Mouse (Mus musculus) heart, adult 2 months (tissue): ENCODE results near the gene Gpr141. TPM values are rescaled to one million over a fixed set of nuclear protein-coding genes. Genes with fewer than 3 reads are reported as not detected.

Experiments
- DNase-seq, 2 experiments: peaks; one replicate each; pipeline ENCODE4 v3.0.0; 2021
- H3K27ac ChIP-seq: fragments of 200-600 bp; 2 replicates; pipeline ENCODE4 v1.8.1; 2022
- H3K27me3 ChIP-seq: fragments of 200-500 bp; 2 replicates; pipeline ENCODE4 v1.6.1; 2012; ENCODE audit warnings: mild to moderate bottlenecking, low read length, inconsistent platforms, mixed read lengths; ENCODE audit not compliant: control insufficient read depth, insufficient read depth
- H3K36me3 ChIP-seq: fragments of 200-500 bp; 2 replicates; pipeline ENCODE4 v1.6.1; 2012; ENCODE audit warnings: low read length, inconsistent platforms; ENCODE audit not compliant: control insufficient read depth, insufficient read depth
- H3K4me1 ChIP-seq: fragments of 200-500 bp; 2 replicates; pipeline ENCODE4 v1.6.1; 2011; ENCODE audit warnings: low read length; ENCODE audit not compliant: control insufficient read depth, insufficient read depth
- H3K4me3 ChIP-seq: fragments of 200-600 bp; 2 replicates; pipeline ENCODE4 v1.8.1; 2022
- H3K79me2 ChIP-seq: fragments of 200-500 bp; replicated peaks from 2 replicates; pipeline ENCODE4 v1.6.1; 2012; ENCODE audit warnings: mild to moderate bottlenecking, inconsistent platforms, low read length, moderate library complexity, mixed read lengths; ENCODE audit not compliant: control insufficient read depth, insufficient read depth
- H3K9ac ChIP-seq: fragments of 200-500 bp; 2 replicates; pipeline ENCODE4 v1.6.1; 2012; ENCODE audit warnings: low read depth, mild to moderate bottlenecking, control low read depth, inconsistent platforms, low read length, mixed read lengths
- CTCF ChIP-seq: fragments of 200-600 bp; IDR thresholded peaks from 2 replicates; pipeline ENCODE4 v1.8.1; 2022; ENCODE audit warnings: antibody characterized with exemption, mild to moderate bottlenecking, moderate library complexity
- EP300 ChIP-seq: fragments of 200-500 bp; IDR thresholded peaks from 2 replicates; pipeline ENCODE4 v1.6.1; 2011; ENCODE audit warnings: low read depth, low read length, control low read depth; ENCODE audit not compliant: insufficient read depth
- POLR2A ChIP-seq: fragments of 200-500 bp; IDR thresholded peaks from 2 replicates; pipeline ENCODE4 v1.6.1; 2011; ENCODE audit warnings: mild to moderate bottlenecking, low read depth, low read length, control low read depth; ENCODE audit not compliant: insufficient read depth
- WGBS: fragments of 180-500 bp; shearing (Covaris S2); methylation state at CpG from one replicate; pipeline ENCODE4 v1.1.7; 2018; 5-methylcytosine and 5-hydroxymethylcytosine counted together
- intact Hi-C: fragments of 180-260 bp; cut with DNase I; formaldehyde crosslinking; loops from one replicate; pipeline ENCODE4 v1.15.1; 2025
- polyA plus RNA-seq: library from polyadenylated mRNA; depleted of rRNA; stranded (reverse); fragments of >200 nt; gene quantifications from 2 replicates; pipeline ENCODE4 v1.2.3, GENCODE M21; 2012
- total RNA-seq, 2 experiments: library from RNA; stranded (reverse); gene quantifications; 2 replicates each; pipeline ENCODE4 v1.2.3; 2021

Gpr141 gene
- total and polyA plus RNA-seq, 3 experiments: 0.64 TPM; not detected in 2

- Histone ChIP-seq H3K79me2 (no peaks in the 10 kb centered on the region), H3K27me3 (no peaks in the 10 kb centered on the region), H3K36me3 (no peaks in the 10 kb centered on the region), H3K4me1 (no peaks in the 10 kb centered on the region), H3K27ac (no peak overlapping the region), H3K4me3 (no peak overlapping the region), H3K9ac (no peak overlapping the region)
- DNase-seq: no peak
- WGBS: 59% methylated on average over 2 of the region's 2 CpGs
- TF ChIP-seq POLR2A: no peak
- TF ChIP-seq CTCF: no peak
- TF ChIP-seq EP300: no peak
- intact Hi-C loops: no loop called here
Observed at GRCm38 (mm10) chr13:19767202-19767601, 56.9 kb downstream of the Gpr141 start.

GRCm38 (mm10) chr13:19764276-19764675 is 59.8 kb downstream of the Gpr141 start:
- WGBS: 75% methylated on average over 4 of the region's 4 CpGs
- Histone ChIP-seq H3K4me1 (no peaks in the 10 kb centered on the region), H3K4me3 (no peak overlapping the region), H3K27me3 (no peaks in the 10 kb centered on the region), H3K27ac (no peak overlapping the region), H3K36me3 (no peaks in the 10 kb centered on the region), H3K9ac (no peak overlapping the region), H3K79me2 (no peaks in the 10 kb centered on the region)
- intact Hi-C loops: loop anchor here (5.0 kb wide), 1 partner anchor 67 kb away; the partner anchor contains the start of gene Nme8
- no peak for DNase-seq
- TF ChIP-seq POLR2A: no peak
- no peak for TF ChIP-seq CTCF
- no peak for TF ChIP-seq EP300

GRCm38 (mm10) chr13:19763211-19763610 is 60.8 kb downstream of the Gpr141 start:
- no peak for TF ChIP-seq POLR2A
- TF ChIP-seq EP300: 0 out of 2 replicates have a peak, but pooled peaks have one; percentile 40
- Histone ChIP-seq H3K36me3 (no peaks in the 10 kb centered on the region), H3K4me3 (no peak overlapping the region), H3K27me3 (no peaks in the 10 kb centered on the region), H3K4me1 (no peaks in the 10 kb centered on the region), H3K79me2 (no peaks in the 10 kb centered on the region), H3K27ac (no peak overlapping the region), H3K9ac (no peak overlapping the region)
- intact Hi-C loops: loop anchor here (5.0 kb wide), 1 partner anchor 66 kb away; the partner anchor contains the start of gene Nme8
- 91% methylated on average over 1 of the region's 1 CpGs for WGBS
- no peak for DNase-seq

GRCm38 (mm10) chr13:19745741-19746140 is 78.3 kb downstream of the Gpr141 start:
- Histone ChIP-seq H3K27ac (no peak overlapping the region), H3K9ac (no peak overlapping the region), H3K27me3 (no peaks in the 10 kb centered on the region), H3K79me2 (no peaks in the 10 kb centered on the region), H3K4me3 (no peak overlapping the region), H3K36me3 (peaks cover 4% of the 10 kb centered on the region), H3K4me1 (peaks cover 4% of the 10 kb centered on the region)
- 35% methylated on average over 2 of the region's 2 CpGs for WGBS
- TF ChIP-seq CTCF (no peak), POLR2A (no peak), EP300 (no peak)
- no peak for DNase-seq
- intact Hi-C loops: no loop called here

GRCm38 (mm10) chr13:19744536-19744935 is 79.5 kb downstream of the Gpr141 start:
- no peak overlapping the region for H3K9ac ChIP-seq
- intact Hi-C loops: no loop called here
- H3K27me3 ChIP-seq: no peaks in the 10 kb centered on the region
- no peaks in the 10 kb centered on the region for H3K79me2 ChIP-seq
- peaks cover 4% of the 10 kb centered on the region for H3K4me1 ChIP-seq
- H3K4me3 ChIP-seq: no peak overlapping the region
- TF ChIP-seq POLR2A (no peak), EP300 (no peak), CTCF (no peak)
- no peak overlapping the region for H3K27ac ChIP-seq
- WGBS: 60% methylated on average over 5 of the region's 5 CpGs
- DNase-seq: peak in 1 of 2 experiments; percentile 15
- peaks cover 4% of the 10 kb centered on the region for H3K36me3 ChIP-seq

- Histone ChIP-seq H3K27me3 (no peaks in the 10 kb centered on the region), H3K9ac (no peak overlapping the region), H3K79me2 (no peaks in the 10 kb centered on the region), H3K36me3 (no peaks in the 10 kb centered on the region), H3K27ac (no peak overlapping the region), H3K4me1 (no peaks in the 10 kb centered on the region), H3K4me3 (no peak overlapping the region)
- intact Hi-C loops: no loop called here
- WGBS: 66% methylated on average over 5 of the region's 5 CpGs
- DNase-seq: no peak
- TF ChIP-seq EP300: no peak
- no peak for TF ChIP-seq POLR2A
- no peak for TF ChIP-seq CTCF
Observed at GRCm38 (mm10) chr13:19734597-19734996, 89.5 kb downstream of the Gpr141 start.
